Mouse (Mus musculus) neural tube, embryonic 14.5 days (tissue): ENCODE results near the gene Smc3. TPM values are rescaled to one million over a fixed set of nuclear protein-coding genes. Genes with fewer than 3 reads are reported as not detected.
A peak's percentile ranks its signal among the peaks of the same experiment; 100 is the strongest.

Experiments
- ATAC-seq: fragments of 200-750 bp; cut with Nextera tagmentation; 2 replicates; pipeline ENCODE4 v1.8.0; 2017; ENCODE audit warnings: low read depth, mild to moderate bottlenecking, moderate TSS enrichment, moderate library complexity
- H3K27ac ChIP-seq: fragments of 300-500 bp; sonication (generic); 2 replicates; pipeline ENCODE4 v1.5.1; 2014; ENCODE audit warnings: low read depth, mild to moderate bottlenecking, control low read depth, low read length, moderate library complexity, mixed read lengths
- H3K27me3 ChIP-seq: fragments of 300-500 bp; sonication (generic); 2 replicates; pipeline ENCODE4 v1.6.1; 2014; ENCODE audit warnings: low read length; ENCODE audit not compliant: control insufficient read depth, insufficient read depth
- H3K36me3 ChIP-seq: fragments of 300-500 bp; sonication (generic); 2 replicates; pipeline ENCODE4 v1.6.1; 2014; ENCODE audit warnings: low read length, mixed read lengths; ENCODE audit not compliant: control insufficient read depth, insufficient read depth
- H3K4me1 ChIP-seq: fragments of 300-500 bp; sonication (generic); 2 replicates; pipeline ENCODE4 v1.6.1; 2014; ENCODE audit warnings: low read length; ENCODE audit not compliant: control insufficient read depth, insufficient read depth
- H3K4me2 ChIP-seq: fragments of 300-500 bp; sonication (generic); 2 replicates; pipeline ENCODE4 v1.6.1; 2014; ENCODE audit warnings: mild to moderate bottlenecking, low read depth, low read length, control low read depth
- H3K4me3 ChIP-seq: fragments of 300-500 bp; sonication (generic); 2 replicates; pipeline ENCODE4 v1.5.1; 2014; ENCODE audit warnings: low read depth, low read length, control low read depth, mixed read lengths
- H3K9ac ChIP-seq: fragments of 300-500 bp; sonication (generic); replicated peaks from 2 replicates; pipeline ENCODE4 v1.6.1; 2014; ENCODE audit warnings: low read depth, mild to moderate bottlenecking, control low read depth, low read length, mixed read lengths
- H3K9me3 ChIP-seq: fragments of 300-500 bp; sonication (generic); 2 replicates; pipeline ENCODE4 v1.6.1; 2016; ENCODE audit warnings: low read length; ENCODE audit not compliant: control insufficient read depth
- WGBS: fragments of 180-500 bp; shearing (Covaris S2); extraction: QIAGEN DNeasy Blood & Tissue Kit; methylation state at CpG from one replicate; pipeline ENCODE4 v1.1.7; 2014; 5-methylcytosine and 5-hydroxymethylcytosine counted together
- polyA plus RNA-seq: library from polyadenylated mRNA; unstranded; fragments of >200 nt; fragmentation: Nextera tagmentation; extraction: Ambion mirVana; gene quantifications from 2 replicates; pipeline ENCODE4 v1.2.1, GENCODE M21; 2014

The Smc3 gene
- polyA plus RNA-seq, 1 experiment from 2014 or later, result 57.0 TPM

- H3K27me3 ChIP-seq, result no peaks in the 10 kb centered on the region
- H3K9me3 ChIP-seq, result no peaks in the 10 kb centered on the region
- 58% methylated on average over 7 of the region's 7 CpGs for WGBS
- no peak overlapping the region for H3K4me3 ChIP-seq
- peaks cover 8% of the 10 kb centered on the region for H3K4me1 ChIP-seq
- H3K4me2 ChIP-seq, result no peak overlapping the region
- ATAC-seq, result no peak
- H3K27ac ChIP-seq, result no peak overlapping the region
- H3K36me3 ChIP-seq, result no peaks in the 10 kb centered on the region
- H3K9ac ChIP-seq, result no peak overlapping the region
These were observed 3.3 kb upstream of the Smc3 start for GRCm38 (mm10) chr19:53596723-53597474.

- Histone ChIP-seq H3K36me3 (no peaks in the 10 kb centered on the region), H3K4me2 (peak overlapping the region; percentile 95), H3K27me3 (no peaks in the 10 kb centered on the region), H3K4me3 (peak overlapping the region; percentile 91), H3K4me1 (peaks cover 15% of the 10 kb centered on the region), H3K9ac (peak overlapping the region; percentile 83), H3K27ac (peak overlapping the region; percentile 97), H3K9me3 (no peaks in the 10 kb centered on the region)
- ATAC-seq, result peak; percentile 79
- under 1% methylated on average over 38 of the region's 82 CpGs for WGBS
These were observed 558 bp downstream of the Smc3 start for GRCm38 (mm10) chr19:53600549-53601362.

- Histone ChIP-seq H3K4me1 (peaks cover 15% of the 10 kb centered on the region), H3K4me2 (peak overlapping the region; percentile 95), H3K4me3 (peak overlapping the region; percentile 91), H3K27me3 (no peaks in the 10 kb centered on the region), H3K27ac (peak overlapping the region; percentile 97; the same call in 1 of the 2 replicates), H3K9ac (peak overlapping the region; percentile 83), H3K36me3 (peaks cover under 1% of the 10 kb centered on the region; the same call in 1 of the 2 replicates), H3K9me3 (no peaks in the 10 kb centered on the region)
- WGBS, result 15% methylated on average over 11 of the region's 11 CpGs
- ATAC-seq, result no peak
These were observed 1.1 kb downstream of the Smc3 start for GRCm38 (mm10) chr19:53601363-53601655.

- no peak overlapping the region for H3K27ac ChIP-seq
- 80% methylated on average over 6 of the region's 6 CpGs for WGBS
- peaks cover 7% of the 10 kb centered on the region; the same call in 1 of the 2 replicates for H3K36me3 ChIP-seq
- no peak overlapping the region for H3K4me3 ChIP-seq
- H3K9ac ChIP-seq, result no peak overlapping the region
- no peak for ATAC-seq
- H3K27me3 ChIP-seq, result no peaks in the 10 kb centered on the region
- H3K9me3 ChIP-seq, result no peaks in the 10 kb centered on the region
- no peaks in the 10 kb centered on the region for H3K4me1 ChIP-seq
- H3K4me2 ChIP-seq, result no peak overlapping the region
These were observed 8.7 kb downstream of the Smc3 start for GRCm38 (mm10) chr19:53608921-53609320.

- H3K4me1 ChIP-seq, result no peaks in the 10 kb centered on the region
- no peak overlapping the region for H3K27ac ChIP-seq
- H3K4me2 ChIP-seq, result no peak overlapping the region
- H3K27me3 ChIP-seq, result no peaks in the 10 kb centered on the region
- 95% methylated on average over 13 of the region's 13 CpGs for WGBS
- ATAC-seq, result no peak
- H3K9ac ChIP-seq, result no peak overlapping the region
- H3K4me3 ChIP-seq, result no peak overlapping the region
- H3K9me3 ChIP-seq, result no peaks in the 10 kb centered on the region
- H3K36me3 ChIP-seq, result peaks cover 41% of the 10 kb centered on the region
These were observed 21.5 kb downstream of the Smc3 start for GRCm38 (mm10) chr19:53621681-53622080.

- no peaks in the 10 kb centered on the region for H3K4me1 ChIP-seq
- no peak overlapping the region for H3K4me3 ChIP-seq
- ATAC-seq, result no peak
- no peak overlapping the region for H3K9ac ChIP-seq
- H3K9me3 ChIP-seq, result no peaks in the 10 kb centered on the region
- peaks cover 51% of the 10 kb centered on the region for H3K36me3 ChIP-seq
- H3K27ac ChIP-seq, result no peak overlapping the region
- H3K4me2 ChIP-seq, result no peak overlapping the region
- no peaks in the 10 kb centered on the region for H3K27me3 ChIP-seq
- 95% methylated on average over 2 of the region's 2 CpGs for WGBS
These were observed 37.8 kb downstream of the Smc3 start for GRCm38 (mm10) chr19:53638041-53638440.

GRCm38 (mm10) chr19:53638727-53639126 is 38.5 kb downstream of the Smc3 start:
- H3K4me1 ChIP-seq, result no peaks in the 10 kb centered on the region
- no peak overlapping the region for H3K4me2 ChIP-seq
- H3K36me3 ChIP-seq, result peaks cover 54% of the 10 kb centered on the region
- H3K4me3 ChIP-seq, result no peak overlapping the region
- 94% methylated on average over 8 of the region's 8 CpGs for WGBS
- no peak overlapping the region for H3K9ac ChIP-seq
- no peaks in the 10 kb centered on the region for H3K9me3 ChIP-seq
- no peak for ATAC-seq
- no peaks in the 10 kb centered on the region for H3K27me3 ChIP-seq
- no peak overlapping the region for H3K27ac ChIP-seq

- Histone ChIP-seq H3K9ac (no peak overlapping the region), H3K4me2 (no peak overlapping the region), H3K27me3 (no peaks in the 10 kb centered on the region), H3K4me3 (no peak overlapping the region), H3K9me3 (no peaks in the 10 kb centered on the region), H3K36me3 (peaks cover 45% of the 10 kb centered on the region), H3K27ac (no peak overlapping the region), H3K4me1 (peaks cover 3% of the 10 kb centered on the region; the same call in 1 of the 2 replicates)
- ATAC-seq, result no peak
- WGBS, result 94% methylated on average over 9 of the region's 9 CpGs
These were observed 43.9 kb downstream of the Smc3 start for GRCm38 (mm10) chr19:53644020-53644595.

GRCm38 (mm10) chr19:53647301-53647700 is 47.1 kb downstream of the Smc3 start:
- Histone ChIP-seq H3K36me3 (peaks cover 26% of the 10 kb centered on the region), H3K27ac (no peak overlapping the region), H3K4me2 (no peak overlapping the region), H3K27me3 (no peaks in the 10 kb centered on the region), H3K4me1 (peaks cover 4% of the 10 kb centered on the region; the same call in 1 of the 2 replicates), H3K9ac (no peak overlapping the region), H3K9me3 (no peaks in the 10 kb centered on the region), H3K4me3 (no peak overlapping the region)
- no peak for ATAC-seq
- WGBS, result 90% methylated on average over 9 of the region's 9 CpGs
